Mouse (Mus musculus) heart, embryonic 16.5 days (tissue): ENCODE data around the gene Fcgr3. TPM values are rescaled to one million over a fixed set of nuclear protein-coding genes. Genes with fewer than 3 reads are reported as not detected.
"Not testable (repeated sequence)": the region's sequence is repeated elsewhere in the genome, so short reads cannot be mapped to it uniquely, and the experiment has no call there.

Experiments used
- ATAC-seq: fragments of 200-750 bp; cut with Nextera tagmentation; replicated peaks from 2 replicates; pipeline ENCODE4 v1.8.0; 2017; ENCODE audit warnings: moderate number of reproducible peaks; ENCODE audit not compliant: insufficient read depth, low FRiP score; ENCODE audit errors: extremely low read depth
- H3K27ac ChIP-seq: fragments of 300-500 bp; sonication (generic); 2 replicates; pipeline ENCODE4 v1.5.1; 2014; ENCODE audit warnings: mild to moderate bottlenecking, low read length, control low read depth, moderate library complexity
- H3K27me3 ChIP-seq: fragments of 300-500 bp; sonication (generic); 2 replicates; pipeline ENCODE4 v1.6.1; 2014; ENCODE audit warnings: low read length, mixed read lengths; ENCODE audit not compliant: control insufficient read depth, insufficient read depth
- H3K36me3 ChIP-seq: fragments of 300-500 bp; sonication (generic); 2 replicates; pipeline ENCODE4 v1.6.1; 2014; ENCODE audit not compliant: control insufficient read depth, insufficient read depth
- H3K4me1 ChIP-seq: fragments of 300-500 bp; sonication (generic); 2 replicates; pipeline ENCODE4 v1.6.1; 2014; ENCODE audit warnings: low read length, mixed read lengths; ENCODE audit not compliant: control insufficient read depth, insufficient read depth
- H3K4me2 ChIP-seq: fragments of 300-500 bp; sonication (generic); 2 replicates; pipeline ENCODE4 v1.6.1; 2014; ENCODE audit warnings: low read depth, mild to moderate bottlenecking, control low read depth, low read length
- H3K4me3 ChIP-seq: fragments of 300-500 bp; sonication (generic); 2 replicates; pipeline ENCODE4 v1.5.1; 2014; ENCODE audit warnings: mild to moderate bottlenecking, control low read depth, low read length
- H3K9ac ChIP-seq: fragments of 300-500 bp; sonication (generic); 2 replicates; pipeline ENCODE4 v1.6.1; 2014; ENCODE audit warnings: low read length, control low read depth
- H3K9me3 ChIP-seq: fragments of 300-500 bp; sonication (generic); replicated peaks from 2 replicates; pipeline ENCODE4 v1.6.1; 2016; ENCODE audit warnings: low read length; ENCODE audit not compliant: control insufficient read depth
- WGBS: fragments of 180-500 bp; shearing (Covaris S2); extraction: QIAGEN DNeasy Blood & Tissue Kit; methylation state at CpG from one replicate; pipeline ENCODE4 v1.1.7; 2014; 5-methylcytosine and 5-hydroxymethylcytosine counted together
- polyA plus RNA-seq: library from polyadenylated mRNA; unstranded; fragments of >200 nt; fragmentation: Nextera tagmentation; extraction: Ambion mirVana; gene quantifications from 2 replicates; pipeline ENCODE4 v1.2.1, GENCODE M21; 2015

Fcgr3 gene
- polyA plus RNA-seq, result 10.2 and 10.7 TPM in 2 replicates

- peak within 1 kb of the TSS; percentile 11; the same call in 1 of the 2 replicates for H3K9ac ChIP-seq
- H3K27me3 ChIP-seq, result peaks cover 20% of the 10 kb centered on the region
- WGBS, result 1% methylated on average over 38 of the region's 75 CpGs
- H3K4me2 ChIP-seq, result peak within 1 kb of the TSS; percentile 57
- H3K36me3 ChIP-seq, H3K9me3 ChIP-seq, H3K27ac ChIP-seq: not testable (repeated sequence)
- peak within 1 kb of the TSS; percentile 43 for H3K4me3 ChIP-seq
- peak; percentile 67 for ATAC-seq
- peaks cover 11% of the 10 kb centered on the region for H3K4me1 ChIP-seq
Observed at GRCm38 (mm10) chr1:171064491-171065242, at the start of gene Fcgr3. Gene Fcgr3 (minus strand): TSS chr1:171064935.

GRCm38 (mm10) chr1:171113873-171114299 is 49.2 kb upstream of the Fcgr3 start, which contains the start of gene Cfap126:
Gene Cfap126 (plus strand): TSS chr1:171113918.
- peak; percentile 24; the same call in 1 of the 2 replicates for ATAC-seq
- Histone ChIP-seq H3K4me1 (peaks cover 11% of the 10 kb centered on the region), H3K9me3 (no peaks in the 10 kb centered on the region), H3K27ac (peak within 1 kb of the TSS; percentile 61), H3K9ac (peak within 1 kb of the TSS; percentile 69), H3K4me3 (peak within 1 kb of the TSS; percentile 48), H3K36me3 (no peaks in the 10 kb centered on the region), H3K27me3 (no peaks in the 10 kb centered on the region), H3K4me2 (peak within 1 kb of the TSS; percentile 58)
- WGBS, result 1% methylated on average over 24 of the region's 24 CpGs

GRCm38 (mm10) chr1:171112986-171113385 is 48.3 kb upstream of the Fcgr3 start:
- Histone ChIP-seq H3K27me3 (no peaks in the 10 kb centered on the region), H3K9me3 (no peaks in the 10 kb centered on the region), H3K4me3 (no peak overlapping the region), H3K4me2 (peak overlapping the region; percentile 58), H3K4me1 (peaks cover 11% of the 10 kb centered on the region), H3K27ac (no peak overlapping the region; the same call in 1 of the 2 replicates), H3K9ac (no peak overlapping the region; the same call in 1 of the 2 replicates), H3K36me3 (no peaks in the 10 kb centered on the region)
- no peak for ATAC-seq
- 78% methylated on average over 4 of the region's 4 CpGs for WGBS

GRCm38 (mm10) chr1:171111781-171112575 is 47.2 kb upstream of the Fcgr3 start:
- peak; percentile 10; the same call in 1 of the 2 replicates for ATAC-seq

GRCm38 (mm10) chr1:171111020-171111780 is 46.5 kb upstream of the Fcgr3 start:
- ATAC-seq, result peak; percentile 88
- WGBS, result under 1% methylated on average over 38 of the region's 38 CpGs
- Histone ChIP-seq H3K27ac (peak overlapping the region; percentile 85), H3K4me2 (peak overlapping the region; percentile 74), H3K27me3 (no peaks in the 10 kb centered on the region), H3K9ac (peak overlapping the region; percentile 75), H3K36me3 (no peaks in the 10 kb centered on the region), H3K4me3 (peak overlapping the region; percentile 77), H3K4me1 (peaks cover 11% of the 10 kb centered on the region), H3K9me3 (no peaks in the 10 kb centered on the region)

More at GRCm38 (mm10) chr1:171111781-171112575, 47.2 kb upstream of the Fcgr3 start:
- Histone ChIP-seq H3K9ac (peak overlapping the region; percentile 75), H3K4me2 (peak overlapping the region; percentile 74), H3K36me3 (no peaks in the 10 kb centered on the region), H3K4me3 (peak overlapping the region; percentile 77), H3K27me3 (no peaks in the 10 kb centered on the region), H3K27ac (peak overlapping the region; percentile 85), H3K9me3 (no peaks in the 10 kb centered on the region), H3K4me1 (peaks cover 11% of the 10 kb centered on the region)
- 3% methylated on average over 15 of the region's 15 CpGs for WGBS

GRCm38 (mm10) chr1:171110659-171111019 is 45.9 kb upstream of the Fcgr3 start:
- Histone ChIP-seq H3K4me2 (peak overlapping the region; percentile 74), H3K27me3 (no peaks in the 10 kb centered on the region), H3K9ac (peak overlapping the region; percentile 65), H3K27ac (peak overlapping the region; percentile 33), H3K9me3 (no peaks in the 10 kb centered on the region), H3K4me1 (peaks cover 11% of the 10 kb centered on the region), H3K4me3 (peak overlapping the region; percentile 77), H3K36me3 (no peaks in the 10 kb centered on the region)
- ATAC-seq, result 0 out of 2 replicates have a peak, but pooled peaks have one; percentile 30
- WGBS, result 9% methylated on average over 15 of the region's 15 CpGs

GRCm38 (mm10) chr1:171109620-171110019 is 44.9 kb upstream of the Fcgr3 start:
- no peak for ATAC-seq
- H3K27me3 ChIP-seq, result no peaks in the 10 kb centered on the region
- H3K4me3 ChIP-seq, result no peak overlapping the region
- no peaks in the 10 kb centered on the region for H3K36me3 ChIP-seq
- no peak overlapping the region for H3K9ac ChIP-seq
- WGBS, result 41% methylated on average over 9 of the region's 9 CpGs
- no peak overlapping the region for H3K4me2 ChIP-seq
- H3K4me1 ChIP-seq, result peaks cover 11% of the 10 kb centered on the region
- H3K27ac ChIP-seq, result no peak overlapping the region
- no peaks in the 10 kb centered on the region for H3K9me3 ChIP-seq

GRCm38 (mm10) chr1:171105226-171105625 is 40.5 kb upstream of the Fcgr3 start:
- 74% methylated on average over 6 of the region's 6 CpGs for WGBS
- no peak overlapping the region for H3K27ac ChIP-seq
- no peaks in the 10 kb centered on the region for H3K27me3 ChIP-seq

More at GRCm38 (mm10) chr1:171105226-171105625, 40.5 kb upstream of the Fcgr3 start:
- H3K9me3 ChIP-seq, result no peaks in the 10 kb centered on the region
- ATAC-seq, result no peak
- no peak overlapping the region for H3K4me2 ChIP-seq
- no peak overlapping the region for H3K4me3 ChIP-seq
- H3K4me1 ChIP-seq, result peaks cover 4% of the 10 kb centered on the region; the same call in 1 of the 2 replicates
- H3K9ac ChIP-seq, result no peak overlapping the region
- H3K36me3 ChIP-seq, result no peaks in the 10 kb centered on the region
